10 mouse cellular contexts compared by ENCODE assay signal in the genomic region with DNA sequence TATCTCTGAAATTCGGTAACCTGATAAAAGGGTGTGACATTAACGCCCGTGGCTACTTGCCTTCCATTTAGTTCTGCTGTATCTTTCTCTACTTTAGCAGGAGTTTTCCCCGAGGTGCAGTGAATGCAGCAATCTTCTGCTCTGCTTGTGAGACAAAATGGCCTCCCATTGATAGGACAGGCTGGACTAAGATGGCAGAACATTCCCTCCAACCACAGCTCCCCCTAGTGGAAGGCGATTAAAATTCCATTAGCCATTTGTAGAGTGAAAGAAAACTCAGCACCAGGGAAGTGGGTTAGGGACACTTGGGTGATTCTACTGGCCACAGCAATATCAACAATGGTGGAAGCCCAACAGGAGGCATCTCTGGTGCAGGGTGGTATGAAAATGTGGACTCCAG. TPM values are rescaled to one million over a fixed set of nuclear protein-coding genes. Genes with fewer than 3 reads are reported as not detected.
DNase-seq lines count a peak whose midpoint lies in the region.
"Had no signal": no experiment of that assay in that cellular context is flagged by ENCODE, and none has a peak within 500 bp of the region (broad histone marks: within the 10 kb centered on the region; RNA-seq: fewer than 3 reads in every experiment).

No protein-coding gene starts in this region.

- H3K4me1 ChIP-seq in heart, embryonic 10.5 days, result peaks cover 3% of the 10 kb centered on the region

- H3K27ac ChIP-seq in heart, embryonic 10.5 days, result no peak overlapping the region

- peak; percentile 58 for DNase-seq in heart, postnatal 4 days
- no peak for DNase-seq in heart, embryonic 10.5 days (ENCODE audit: low spot score)
- DNase-seq in right cerebral cortex, adult 2 months (ENCODE audit: low spot score in 2 of 2), result peak; percentile 4 to 21
- no peak for DNase-seq in right cerebral cortex, adult 18-20 months
- DNase-seq in c-Kit-positive CD71-negative TER-119-negative erythroid progenitor cells, embryonic 14.5 days (ENCODE audit: low read depth), result peak; percentile 43
- peak; percentile 73 for DNase-seq in naive thymus-derived CD4-positive, alpha-beta T cell, adult 2 months (ENCODE audit: low read depth)
- DNase-seq in Muller cell, postnatal 12 days (ENCODE audit: inconsistent ontology term), result no peak
- no peak for DNase-seq in urinary bladder, adult 2 months (ENCODE audit: low spot score)

- no peaks in the 10 kb centered on the region for H3K9me3 ChIP-seq in heart, embryonic 10.5 days

- H3K4me3 ChIP-seq in heart, embryonic 10.5 days, result no peak overlapping the region

- H3K36me3 ChIP-seq in heart, embryonic 10.5 days, result no peaks in the 10 kb centered on the region

- no peaks in the 10 kb centered on the region for H3K27me3 ChIP-seq in heart, embryonic 10.5 days (ENCODE audit: insufficient read depth, poor library complexity, severe bottlenecking)

- 77% methylated on average over 5 of the region's 5 CpGs for WGBS in heart, embryonic 10.5 days

RNA-seq across cellular contexts. Expression of a gene that starts 6.9 kb away (rescaled TPM):
- 1 to 10 TPM; 4.5 to 5.7 TPM for total RNA-seq in heart, postnatal 4 days (2021)
- polyA plus RNA-seq in heart, embryonic 10.5 days (2016; fragmentation: Nextera tagmentation; extraction: Ambion mirVana), result 0.05 TPM in 1 of 2 replicates, not detected in the other
- 11.6 and 15.2 TPM in 2 replicates for polyA plus RNA-seq in urinary bladder, adult 2 months (2012; rRNA removed)

RNA-seq across cellular contexts. Expression of a gene that starts 33.8 kb away (rescaled TPM):
- total RNA-seq in heart, postnatal 4 days (2021), result 1 to 10 TPM; 7.7 to 8.9 TPM
- polyA plus RNA-seq in heart, embryonic 10.5 days (2016; fragmentation: Nextera tagmentation; extraction: Ambion mirVana), result 0.91 and 2.9 TPM in 2 replicates
- 12.6 and 16.8 TPM in 2 replicates for polyA plus RNA-seq in urinary bladder, adult 2 months (2012; rRNA removed)

RNA-seq across cellular contexts. Expression of a gene that starts 39.7 kb away (rescaled TPM):
- not detected for total RNA-seq in heart, postnatal 4 days (2021)
- not detected in 2 replicates for polyA plus RNA-seq in heart, embryonic 10.5 days (2016; fragmentation: Nextera tagmentation; extraction: Ambion mirVana)
- not detected in 2 replicates for polyA plus RNA-seq in urinary bladder, adult 2 months (2012; rRNA removed)
- total RNA-seq: common myeloid progenitor, adult 5-6 weeks had no signal
- polyA plus RNA-seq: large intestine, adult 2 months had no signal

RNA-seq across cellular contexts. Expression of a gene that starts 50.2 kb away (rescaled TPM):
- total RNA-seq in heart, postnatal 4 days (2021), result not detected
- not detected in 2 replicates for polyA plus RNA-seq in heart, embryonic 10.5 days (2016; fragmentation: Nextera tagmentation; extraction: Ambion mirVana)
- not detected in 2 replicates for polyA plus RNA-seq in urinary bladder, adult 2 months (2012; rRNA removed)
- total RNA-seq: common myeloid progenitor, adult 5-6 weeks had no signal
- polyA plus RNA-seq: large intestine, adult 2 months had no signal

Comparison
In these comparisons a context has a peak if more than half of its experiments do, and no peak if none do; other contexts are left out.
1. DNase-seq: peak in heart, postnatal 4 days (single experiment), right cerebral cortex, adult 2 months (2 of 2), c-Kit-positive CD71-negative TER-119-negative erythroid progenitor cells, embryonic 14.5 days (single experiment) and naive thymus-derived CD4-positive, alpha-beta T cell, adult 2 months (single experiment); none in heart, embryonic 10.5 days (single experiment), right cerebral cortex, adult 18-20 months (single experiment), Muller cell, postnatal 12 days (single experiment) and urinary bladder, adult 2 months (single experiment).
2. RNA of a gene that starts 6.9 kb away (polyA plus RNA-seq): 11.6 to 15.2 TPM in urinary bladder, adult 2 months; 0.05 TPM in heart, embryonic 10.5 days; every median in the first group is over 10 times any median in the second.